Mouse (Mus musculus) CH12.LX (cell line): Measurements from ENCODE around the gene Nxpe5. TPM values are rescaled to one million over a fixed set of nuclear protein-coding genes. Genes with fewer than 3 reads are reported as not detected.

Experiments used
- DNase-seq: peaks from one replicate; pipeline ENCODE4 v3.0.0-alpha.2; 2013; ENCODE audit errors: extremely low read depth
- H3K27ac ChIP-seq: 2 replicates; pipeline ENCODE4 v1.5.1; 2012; ENCODE audit warnings: low read depth, mild to moderate bottlenecking, control low read depth, moderate library complexity; ENCODE audit not compliant: insufficient read depth
- H3K27me3 ChIP-seq: replicated peaks from 2 replicates; pipeline ENCODE3; 2012; ENCODE audit warnings: inconsistent platforms
- H3K36me3 ChIP-seq, 2 experiments: replicated peaks in 1 of 2; 2 replicates each; pipeline versions ENCODE3 to v1.6.1; 2012; ENCODE audit warnings: inconsistent platforms in 1 of 2, low read length in 1 of 2, mild to moderate bottlenecking in 1 of 2, mixed read lengths in 1 of 2, moderate library complexity in 1 of 2; ENCODE audit not compliant: control insufficient read depth in 1 of 2, insufficient read depth in 1 of 2
- H3K4me1 ChIP-seq, 2 experiments: 2 replicates each; pipeline ENCODE4 v1.6.1; 2012; ENCODE audit warnings: inconsistent platforms in 1 of 2, moderate library complexity in 1 of 2; ENCODE audit not compliant: insufficient read depth in 2 of 2, control insufficient read depth in 1 of 2
- H3K4me2 ChIP-seq: 2 replicates; pipeline ENCODE4 v1.6.1; 2012; ENCODE audit warnings: low read depth, mild to moderate bottlenecking, control low read depth; ENCODE audit not compliant: poor library complexity, insufficient read depth, severe bottlenecking
- H3K4me3 ChIP-seq, 3 experiments: fragments of 150-350 bp in 1 of 3; sonication (generic) in 1 of 3; replicated peaks in 1 of 3; 2 replicates each; pipeline versions ENCODE3 to v1.5.1; 2011 to 2012; ENCODE audit warnings: low read depth in 2 of 3, low read length in 2 of 3, mild to moderate bottlenecking in 2 of 3, moderate library complexity in 2 of 3, control low read depth in 1 of 3, improper control_type of control experiment in 1 of 3, inconsistent platforms in 1 of 3, mixed read lengths in 1 of 3; ENCODE audit not compliant: poor library complexity in 1 of 3
- H3K79me2 ChIP-seq: replicated peaks from 2 replicates; pipeline ENCODE4 v1.6.1; 2012; ENCODE audit warnings: mild to moderate bottlenecking, moderate library complexity; ENCODE audit not compliant: control insufficient read depth, poor library complexity, insufficient read depth, severe bottlenecking; ENCODE audit errors: extremely low read depth
- H3K9ac ChIP-seq: 2 replicates; pipeline ENCODE4 v1.6.1; 2012; ENCODE audit warnings: low read depth, mild to moderate bottlenecking, control low read depth, moderate library complexity; ENCODE audit not compliant: insufficient read depth
- H3K9me3 ChIP-seq: replicated peaks from 2 replicates; pipeline ENCODE3; 2012; ENCODE audit warnings: low read length, inconsistent platforms, mixed read lengths
- BHLHE40 ChIP-seq: IDR thresholded peaks from 2 replicates; pipeline ENCODE4 v1.6.1; 2011; ENCODE audit warnings: mild to moderate bottlenecking, low read depth, low read length, improper control_type of control experiment
- CHD1 ChIP-seq: IDR thresholded peaks from 2 replicates; pipeline ENCODE4 v1.6.1; 2012; ENCODE audit warnings: low read depth, low read length, improper control_type of control experiment, inconsistent platforms
- CHD2 ChIP-seq: IDR thresholded peaks from 2 replicates; pipeline ENCODE4 v1.6.1; 2011; ENCODE audit warnings: low read length, improper control_type of control experiment
- GABPA ChIP-seq: IDR thresholded peaks from 2 replicates; pipeline ENCODE4 v1.6.1; 2012; ENCODE audit warnings: low read depth, low read length, improper control_type of control experiment, inconsistent platforms; ENCODE audit not compliant: insufficient replicate concordance
- HCFC1 ChIP-seq: IDR thresholded peaks from 2 replicates; pipeline ENCODE4 v1.6.1; 2012; ENCODE audit warnings: low read depth, mild to moderate bottlenecking, inconsistent platforms, low read length, improper control_type of control experiment
- KAT2A ChIP-seq: IDR thresholded peaks from 2 replicates; pipeline ENCODE4 v1.6.1; 2012; ENCODE audit warnings: low read length, improper control_type of control experiment, inconsistent platforms; ENCODE audit not compliant: insufficient replicate concordance
- MXI1 ChIP-seq: IDR thresholded peaks from 2 replicates; pipeline ENCODE4 v1.6.1; 2011; ENCODE audit warnings: mild to moderate bottlenecking, low read depth, low read length, improper control_type of control experiment
- NRF1 ChIP-seq: IDR thresholded peaks from 2 replicates; pipeline ENCODE4 v1.6.1; 2014; ENCODE audit warnings: low read depth, mild to moderate bottlenecking, inconsistent platforms, low read length, improper control_type of control experiment, moderate library complexity
- PAX5 ChIP-seq: IDR thresholded peaks from 2 replicates; pipeline ENCODE4 v1.6.1; 2012; ENCODE audit warnings: low read length, inconsistent platforms, mixed read lengths
- POLR2A ChIP-seq: IDR thresholded peaks from 2 replicates; pipeline ENCODE4 v1.6.1; 2011; ENCODE audit warnings: low read depth, mild to moderate bottlenecking, improper control_type of control experiment, low read length
- POLR2AphosphoS2 ChIP-seq: IDR thresholded peaks from 2 replicates; pipeline ENCODE4 v1.6.1; 2011; ENCODE audit warnings: low read depth, low read length, improper control_type of control experiment
- RAD21 ChIP-seq: IDR thresholded peaks from 2 replicates; pipeline ENCODE4 v1.6.1; 2011; ENCODE audit warnings: low read depth, mild to moderate bottlenecking, low read length, improper control_type of control experiment, moderate library complexity
- RCOR1 ChIP-seq: conservative IDR thresholded peaks from 2 replicates; pipeline ENCODE4 v1.6.1; 2012; ENCODE audit warnings: low read depth, mild to moderate bottlenecking, inconsistent platforms, low read length, improper control_type of control experiment
- SMC3 ChIP-seq: IDR thresholded peaks from 2 replicates; pipeline ENCODE4 v1.6.1; 2011; ENCODE audit warnings: low read depth, low read length, improper control_type of control experiment
- UBTF ChIP-seq: IDR thresholded peaks from 2 replicates; pipeline ENCODE4 v1.6.1; 2012; ENCODE audit warnings: low read depth, mild to moderate bottlenecking, inconsistent platforms, low read length, improper control_type of control experiment, moderate library complexity
- ZC3H11A ChIP-seq: IDR thresholded peaks from 2 replicates; pipeline ENCODE4 v1.6.1; 2012; ENCODE audit warnings: low read depth, mild to moderate bottlenecking, inconsistent platforms, low read length, improper control_type of control experiment
- ZNF384 ChIP-seq: IDR thresholded peaks from 2 replicates; pipeline ENCODE4 v1.6.1; 2012; ENCODE audit warnings: low read depth, low read length, improper control_type of control experiment, inconsistent platforms
- dilution Hi-C: fragments of 300-500 bp; cut with MboI; formaldehyde crosslinking; loops from 2 replicates; pipeline ENCODE4 v1.14.3; 2020; ENCODE audit warnings: low sequenced_read_pairs; ENCODE audit not compliant: extremely low pct_unique_long_range_greater_than_20kb, extremely low pct_ligation_motif_present
- in situ Hi-C: fragments of 300-500 bp; cut with MboI; formaldehyde crosslinking; loops from 3 replicates; pipeline ENCODE4 v1.14.3; 2019; ENCODE audit warnings: low sequenced_read_pairs, low pct_ligation_motif_present, low pct_unique_long_range_greater_than_20kb, mixed read lengths
- polyA plus RNA-seq: library from polyadenylated mRNA; unstranded; fragments of >175 nt; gene quantifications from 2 replicates; pipeline ENCODE4 v1.2.1, GENCODE M21; 2012; ENCODE audit warnings: low read depth; ENCODE audit not compliant: insufficient read length
- total RNA-seq, 2 experiments: library from RNA; depleted of rRNA; stranded (reverse); fragments of 300-350 nt in 1 of 2; fragments of >200 nt in 1 of 2; gene quantifications; 2 replicates each; pipeline ENCODE4 v1.2.3; 2012 to 2014

Nxpe5 gene
- total and polyA plus RNA-seq, 3 experiments = not detected

DNA sequence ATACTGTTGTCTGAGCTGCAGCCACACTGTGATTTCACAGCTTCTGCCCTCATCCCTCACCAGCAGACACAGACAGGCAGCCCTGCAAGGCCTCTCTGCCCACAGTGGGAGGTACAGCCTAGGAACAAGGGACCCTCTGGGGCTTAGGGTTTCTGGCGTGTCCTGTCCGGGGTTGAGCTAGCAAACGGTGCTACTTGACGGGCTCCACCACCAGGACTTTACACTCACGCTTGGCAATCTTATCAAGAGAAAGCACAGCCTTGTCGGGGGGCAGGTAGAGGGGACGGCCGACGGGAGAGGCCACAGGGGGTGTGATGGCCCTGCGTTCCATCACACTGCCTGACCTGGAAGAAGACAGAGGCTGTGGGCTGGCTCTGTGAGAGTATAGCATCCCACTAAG lies 34.4 kb downstream of the Nxpe5 start:
- no peaks in the 10 kb centered on the region for H3K9me3 ChIP-seq
- DNase-seq = no peak
- no peak overlapping the region for H3K4me3 ChIP-seq
- H3K4me2 ChIP-seq = no peak overlapping the region
- H3K4me1 ChIP-seq = peaks cover 15 to 63% of the 10 kb centered on the region in 2 experiments
- in situ Hi-C loops (no loop called here), dilution Hi-C loops (no loop called here)
- peaks cover 42 to 58% of the 10 kb centered on the region in 2 experiments for H3K36me3 ChIP-seq
- H3K9ac ChIP-seq = no peak overlapping the region
- peaks cover 11% of the 10 kb centered on the region; the same call in 1 of the 2 replicates for H3K79me2 ChIP-seq
- H3K27me3 ChIP-seq = no peaks in the 10 kb centered on the region
- no peak overlapping the region for H3K27ac ChIP-seq
- no peak for TF ChIP-seq MXI1
- TF ChIP-seq POLR2AphosphoS2 = no peak
- no peak for TF ChIP-seq RCOR1
- no peak for TF ChIP-seq SMC3
- TF ChIP-seq HCFC1 = no peak
- no peak for TF ChIP-seq UBTF
- no peak for TF ChIP-seq KAT2A
- TF ChIP-seq NRF1 = no peak
- no peak for TF ChIP-seq ZC3H11A
- no peak for TF ChIP-seq GABPA

DNA sequence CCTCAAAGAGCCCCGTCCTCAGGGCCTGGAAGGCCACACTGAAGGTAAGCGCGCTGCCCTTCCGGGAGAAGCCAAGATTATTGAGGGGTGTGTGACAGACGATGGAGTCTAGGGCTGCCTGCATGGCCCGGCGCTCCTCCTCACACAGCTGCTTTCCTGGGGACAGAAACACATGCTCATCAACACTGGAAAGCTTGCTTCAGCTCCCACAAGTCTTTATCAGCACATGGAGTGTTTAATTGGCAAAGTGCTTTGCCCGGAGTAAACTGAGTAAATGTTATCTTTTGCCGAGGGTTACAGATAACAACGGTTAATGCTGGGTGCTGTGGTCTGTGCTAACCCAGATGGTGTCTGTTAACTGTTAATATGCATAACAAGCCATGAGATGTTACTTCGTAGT lies 35.1 kb downstream of the Nxpe5 start:
- H3K36me3 ChIP-seq = peaks cover 48 to 66% of the 10 kb centered on the region in 2 experiments
- no peak overlapping the region for H3K9ac ChIP-seq
- H3K27ac ChIP-seq = no peak overlapping the region
- no peak overlapping the region for H3K4me2 ChIP-seq
- dilution Hi-C loops = no loop called here
- no peak for TF ChIP-seq ZNF384
- TF ChIP-seq ZC3H11A = no peak
- no peak for TF ChIP-seq RCOR1
- no peak for TF ChIP-seq BHLHE40
- no peak for TF ChIP-seq MXI1
- no peak for TF ChIP-seq CHD2
- TF ChIP-seq CHD1 = no peak
- no peak for TF ChIP-seq SMC3
- no peak for TF ChIP-seq PAX5
- TF ChIP-seq POLR2AphosphoS2 = no peak
- no peak for TF ChIP-seq RAD21
- TF ChIP-seq POLR2A = no peak
- TF ChIP-seq, all 38 proteins: peak for 0
- in situ Hi-C loops = no loop called here
- no peaks in the 10 kb centered on the region for H3K9me3 ChIP-seq
- H3K4me3 ChIP-seq = no peak overlapping the region
- DNase-seq = no peak
- no peaks in the 10 kb centered on the region for H3K27me3 ChIP-seq
- H3K4me1 ChIP-seq = peaks cover 15 to 67% of the 10 kb centered on the region in 2 experiments
- H3K79me2 ChIP-seq = peaks cover 11% of the 10 kb centered on the region; the same call in 1 of the 2 replicates
